Mouse (Mus musculus) frontal cortex, adult (tissue): Measurements from ENCODE around the gene Lmtk3.

Source experiments
- ATAC-seq: cut with Nextera tagmentation; 2 replicates; pipeline ENCODE4 v1.9.2; 2017; ENCODE audit warnings: mild to moderate bottlenecking, moderate library complexity, mixed read lengths; ENCODE audit not compliant: low TSS enrichment

The Lmtk3 gene

DNA sequence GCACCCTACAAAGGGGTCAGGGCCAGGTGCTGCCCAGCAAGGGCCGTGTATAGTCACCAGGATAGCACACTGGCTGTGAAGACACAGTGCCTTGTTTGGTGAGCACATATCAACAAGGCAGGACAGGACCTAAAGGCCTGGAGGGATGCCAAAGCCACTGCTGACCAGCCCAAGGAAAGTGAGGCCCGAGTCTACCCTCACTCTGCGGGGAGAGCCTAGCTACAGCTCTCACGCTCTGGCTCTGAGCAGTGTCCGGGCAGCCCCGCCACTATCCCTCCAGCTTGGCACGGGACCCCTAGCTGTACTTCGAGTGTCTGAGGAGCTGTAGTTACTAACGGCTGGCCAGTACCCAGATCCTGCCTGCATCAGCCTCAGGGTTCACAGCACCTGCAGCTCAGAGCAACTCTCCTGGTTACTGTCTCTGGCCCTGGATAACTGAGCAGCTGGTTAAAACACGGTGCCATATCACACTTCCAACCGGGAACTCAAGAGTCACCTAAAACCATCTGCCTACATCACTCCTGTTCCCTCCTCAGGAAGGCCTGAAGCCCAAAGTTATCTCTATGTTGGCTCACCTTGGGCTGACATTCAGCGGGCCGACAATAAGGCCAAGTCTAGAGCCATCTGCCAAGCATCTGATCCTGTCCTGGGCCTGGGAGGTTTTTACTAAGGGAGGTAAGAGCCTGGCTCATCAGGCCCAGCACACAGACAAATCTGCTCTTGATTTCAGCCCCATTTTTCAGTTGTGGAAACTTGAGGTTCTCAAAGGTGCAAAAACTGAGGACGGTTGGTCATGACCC lies 25.9 kb downstream of the Lmtk3 start:
- ATAC-seq = no peak

DNA sequence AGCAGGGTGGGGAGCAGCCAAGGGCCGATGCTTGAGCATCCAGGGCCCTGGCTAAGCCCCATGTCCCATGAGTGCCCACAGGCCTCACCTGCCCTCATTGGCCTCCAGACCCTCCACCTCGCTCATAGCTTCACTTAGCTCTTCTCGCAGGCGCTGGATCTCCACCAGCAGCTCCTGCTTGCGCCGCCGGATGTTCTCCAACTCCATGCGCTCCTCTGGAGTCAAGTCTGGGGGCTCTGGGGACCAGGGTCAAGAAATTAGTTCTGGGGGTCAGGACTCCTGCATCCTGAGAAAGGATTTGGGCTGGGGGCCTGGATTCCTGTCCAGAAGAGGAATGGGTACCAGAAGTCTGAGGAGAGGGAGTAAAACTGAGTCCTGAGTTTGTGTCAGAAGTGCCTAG lies 29.4 kb downstream of the Lmtk3 start:
- no peak for ATAC-seq

DNA sequence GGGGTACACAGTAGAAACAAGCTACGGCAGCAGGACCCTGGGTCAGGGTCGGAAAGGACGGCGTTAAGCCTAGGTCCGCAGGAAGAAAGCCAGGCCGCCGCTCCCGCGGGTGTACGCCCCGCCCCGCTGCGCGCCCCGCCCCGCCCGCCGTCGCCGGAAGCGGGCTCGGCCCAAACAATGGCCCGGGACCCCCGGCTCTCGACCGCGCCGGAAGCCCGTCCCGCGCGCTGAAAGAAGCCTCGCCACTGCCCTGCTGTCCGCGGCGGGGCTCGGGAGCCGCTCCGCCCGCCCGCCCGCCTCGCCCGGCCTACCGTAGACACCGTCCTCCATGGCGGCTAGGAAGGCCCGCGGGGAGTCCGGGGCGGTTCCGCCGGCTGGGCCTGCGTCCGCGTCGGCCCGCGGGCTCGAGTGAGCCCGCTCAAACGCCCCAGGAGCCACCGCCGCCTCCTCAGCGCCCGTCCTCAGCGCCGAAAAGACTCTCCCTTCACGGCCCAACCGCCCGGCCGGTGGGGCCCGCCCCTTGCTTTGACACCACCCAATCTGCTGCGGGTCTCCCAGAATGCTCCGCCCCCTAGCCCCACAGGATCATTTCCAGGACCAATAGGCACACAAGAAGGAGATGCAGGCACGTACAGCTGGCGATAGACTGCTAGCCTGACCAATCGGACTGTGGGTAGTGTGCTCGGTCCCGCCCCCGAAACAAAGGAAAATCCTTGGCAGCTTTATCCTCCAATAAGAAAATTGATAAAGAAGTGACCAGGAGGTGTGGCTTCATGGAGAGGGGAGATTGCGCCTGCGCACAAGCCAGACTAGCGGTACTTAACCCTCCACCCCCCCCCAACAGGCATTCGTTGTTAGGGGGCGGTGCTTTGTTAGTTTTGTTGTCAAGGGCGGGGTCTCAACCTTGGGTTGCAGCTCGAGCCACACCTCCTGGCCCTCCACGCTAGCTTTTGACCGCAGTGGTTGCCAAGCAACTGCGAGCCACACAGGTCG lies 30.5 kb downstream of the Lmtk3 start, which contains the start of gene Cyth2:
Cyth2 (minus strand) TSS at position 795 of the 993 bp plus-strand sequence.
- peak; percentile 94 for ATAC-seq

DNA sequence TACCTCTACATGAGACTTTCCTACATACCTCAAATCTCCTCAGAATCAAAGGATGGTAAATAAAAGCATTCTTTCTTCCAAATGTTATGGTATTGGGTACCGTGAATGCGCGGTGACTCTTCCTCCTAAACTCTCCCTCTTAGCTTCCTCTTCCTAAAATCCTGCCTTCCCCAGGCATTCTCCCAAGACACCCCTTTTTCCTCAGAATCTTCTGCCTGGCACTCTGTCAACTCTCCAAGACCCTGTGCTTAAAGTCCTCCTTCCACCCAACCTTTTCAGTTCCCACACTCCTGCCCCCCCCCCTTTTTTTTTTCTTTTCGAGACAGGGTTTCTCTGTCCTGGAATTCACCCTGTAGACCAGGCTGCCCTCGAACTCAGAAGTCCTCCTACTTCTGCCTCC lies 31.3 kb downstream of the Lmtk3 start:
- ATAC-seq = no peak

DNA sequence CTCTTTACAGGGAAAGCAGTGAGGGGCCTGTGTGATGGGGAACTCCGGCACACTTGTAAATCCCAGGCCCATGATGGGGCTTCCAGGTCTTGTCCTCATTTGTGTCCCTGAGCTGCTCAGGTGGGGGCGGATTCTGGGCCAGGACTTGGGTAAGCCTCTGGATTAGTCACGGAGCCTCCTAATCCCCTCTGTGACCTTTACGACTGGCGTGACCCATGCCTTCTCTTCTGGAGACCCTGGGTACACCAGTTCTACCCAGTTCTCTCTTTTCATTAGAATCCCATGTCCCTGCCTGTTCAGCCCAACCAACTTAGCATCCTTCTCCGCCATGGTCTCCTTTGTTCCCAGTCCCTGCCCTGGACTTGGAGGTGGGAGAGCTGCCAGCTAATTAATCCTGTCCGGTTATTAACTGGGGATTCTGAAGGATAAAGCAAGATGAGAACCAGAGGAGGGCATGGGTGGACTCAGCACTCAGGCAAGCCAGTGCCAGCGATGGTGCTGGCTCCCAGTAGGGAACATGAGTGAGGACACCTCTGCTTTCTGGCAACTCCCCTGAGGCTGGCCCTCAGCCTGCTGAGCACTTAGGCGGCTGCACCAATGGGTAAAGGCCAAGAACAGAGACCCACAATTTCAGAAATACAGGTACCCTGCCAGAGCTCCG lies 31.9 kb downstream of the Lmtk3 start:
- no peak for ATAC-seq

DNA sequence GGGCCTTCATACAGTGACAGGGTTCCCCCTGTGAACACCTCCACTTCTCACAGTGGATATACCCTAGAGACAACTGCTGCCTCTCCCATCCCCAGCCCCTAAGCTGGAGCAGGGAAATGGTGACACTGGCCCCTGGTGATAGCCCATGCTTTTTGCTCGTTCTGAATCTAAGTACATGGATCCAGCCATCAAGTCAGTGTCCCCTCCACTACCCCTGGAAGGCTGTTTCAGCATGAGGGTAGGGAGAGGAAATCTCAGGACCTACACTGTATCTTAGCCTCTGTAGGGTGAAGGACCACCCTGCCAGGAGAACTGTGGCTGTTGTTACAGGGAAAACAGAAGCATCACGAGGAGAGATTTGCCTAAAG lies 32.4 kb downstream of the Lmtk3 start:
- no peak for ATAC-seq

DNA sequence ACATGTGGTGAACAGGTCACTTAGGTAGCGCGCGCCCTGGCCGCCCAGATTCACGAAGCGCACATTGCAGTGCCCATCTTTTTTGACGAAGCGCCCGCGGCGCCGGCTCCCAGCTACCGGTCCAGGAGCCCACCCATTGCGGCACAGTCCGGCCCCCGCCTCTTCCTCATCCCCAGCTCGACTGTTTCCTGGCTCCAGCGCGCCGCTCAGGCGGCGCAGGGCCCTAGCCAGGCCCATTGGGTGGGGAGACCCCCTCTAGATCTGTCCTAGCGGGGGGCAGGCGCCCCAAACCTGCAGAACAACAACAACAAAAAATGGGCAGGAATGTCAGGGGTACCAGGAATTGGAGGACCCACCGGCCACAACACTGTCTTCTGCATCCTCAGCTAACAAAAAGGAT lies 36.3 kb downstream of the Lmtk3 start:
- no peak for ATAC-seq

DNA sequence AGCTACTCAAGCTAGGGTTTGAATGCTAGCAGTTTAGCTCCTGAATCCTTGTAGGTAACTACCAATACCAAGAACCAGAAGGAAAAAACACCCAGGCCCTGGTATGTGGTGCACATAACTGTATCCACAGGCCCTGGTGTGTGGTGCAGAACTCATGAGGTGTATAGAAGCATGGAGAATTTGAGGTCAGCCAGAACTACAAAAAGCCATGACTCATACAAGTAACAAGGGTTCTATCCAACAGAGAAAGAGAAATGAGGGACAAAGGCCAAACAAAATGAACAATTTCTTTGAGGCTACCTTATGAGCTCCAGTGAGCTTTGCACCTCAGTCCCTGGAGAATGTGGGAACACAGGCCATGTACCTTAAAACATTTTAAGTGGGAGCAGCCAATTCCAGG lies 37.4 kb downstream of the Lmtk3 start:
- no peak for ATAC-seq

DNA sequence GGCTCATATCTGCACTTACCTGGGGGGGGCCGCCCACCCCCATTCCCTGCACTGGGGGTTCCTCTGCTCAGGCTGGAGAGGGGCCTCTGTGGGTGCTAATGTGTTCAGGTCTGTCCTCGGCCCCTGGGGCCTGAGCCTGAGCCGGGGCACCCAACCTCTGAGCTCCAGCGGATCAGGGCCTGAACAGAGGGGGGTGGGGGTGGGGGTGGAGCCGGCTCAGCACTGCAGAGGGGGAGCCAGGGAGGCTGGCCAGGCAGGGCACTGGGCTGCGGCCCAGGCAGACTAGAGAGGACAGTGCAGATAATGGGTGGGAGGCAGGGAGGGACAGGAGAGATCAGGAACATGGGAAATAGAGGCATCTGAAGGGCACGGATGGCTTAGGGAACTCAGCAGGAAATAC lies 41.1 kb downstream of the Lmtk3 start, which contains the start of gene Kcnj14:
Kcnj14 (minus strand) TSS at position 185 of the 400 bp plus-strand sequence.
- no peak for ATAC-seq

DNA sequence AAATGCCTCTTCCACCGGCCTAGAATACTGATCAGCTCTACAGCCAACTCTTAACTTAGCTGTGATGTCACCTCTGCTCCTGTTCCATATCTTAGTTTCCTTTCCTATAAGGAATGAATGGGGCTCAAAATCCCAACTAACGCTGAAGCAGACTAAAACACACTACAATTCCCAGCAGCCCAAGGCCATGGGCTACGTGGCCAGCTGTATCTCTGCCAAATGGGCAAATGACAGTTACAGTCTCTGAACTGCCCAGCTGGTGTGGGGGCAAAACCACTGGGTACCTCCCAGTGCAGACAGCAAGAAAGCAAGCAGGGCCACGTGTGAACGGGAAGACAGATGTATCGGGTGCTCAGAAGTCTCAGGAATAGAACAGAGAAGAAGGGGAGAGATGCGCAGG lies 43.1 kb downstream of the Lmtk3 start:
- ATAC-seq = no peak

DNA sequence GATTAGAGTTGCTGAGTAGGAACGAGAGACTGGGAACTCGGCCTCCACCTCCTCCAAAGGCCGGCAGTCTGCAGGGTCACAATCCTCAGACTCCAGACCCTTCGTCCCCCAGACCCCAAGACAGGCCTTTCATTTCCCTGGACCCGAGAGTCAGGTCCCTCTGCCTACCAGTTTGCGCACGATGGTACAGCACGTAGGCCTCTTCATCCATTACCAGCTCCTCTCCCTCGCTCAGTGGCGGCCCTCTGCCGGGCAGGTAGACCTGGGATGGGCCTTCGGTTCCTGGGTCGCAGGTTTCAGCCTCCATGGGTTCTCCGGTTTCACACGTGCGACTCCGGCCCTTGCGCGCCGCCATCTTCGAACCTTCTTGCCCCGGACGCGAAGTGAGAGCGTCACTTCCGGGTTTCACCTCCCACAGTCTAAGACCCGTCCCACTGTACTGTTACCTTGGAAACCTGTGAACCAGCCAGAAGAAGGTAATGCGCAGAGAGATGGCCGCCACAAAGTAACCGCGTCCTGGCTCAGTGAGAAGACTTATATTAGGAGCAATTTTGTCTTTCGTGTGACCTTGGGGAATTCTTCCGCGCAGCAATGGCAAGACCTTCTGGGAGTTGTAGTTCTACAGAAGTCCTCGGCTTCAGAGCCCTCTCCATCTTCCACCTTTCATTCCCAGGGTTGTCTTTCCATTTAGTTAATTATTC lies 47.0 kb downstream of the Lmtk3 start, which contains the start of gene Grwd1:
Grwd1 (minus strand) TSS at position 518 of the 701 bp plus-strand sequence.
- peak; percentile 78 for ATAC-seq

DNA sequence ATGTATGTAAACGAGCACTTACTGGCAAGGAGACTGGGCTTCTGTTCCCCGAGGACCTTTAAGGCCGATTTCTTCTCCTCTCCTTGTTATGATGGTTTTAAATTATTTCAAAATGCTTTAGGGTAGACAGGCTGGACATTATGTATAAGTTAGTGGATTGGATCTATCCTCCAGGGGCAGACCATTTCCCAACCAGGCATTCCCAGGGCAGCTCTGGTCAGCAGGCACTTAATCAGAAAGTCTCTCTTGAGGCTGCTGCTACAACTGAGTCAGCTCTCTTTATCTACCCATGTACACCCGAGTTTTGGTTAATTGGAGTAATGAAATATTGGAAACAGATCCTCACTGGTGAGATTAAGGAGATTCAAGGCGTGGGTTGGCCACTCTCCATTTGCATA lies 47.6 kb downstream of the Lmtk3 start:
- no peak for ATAC-seq

DNA sequence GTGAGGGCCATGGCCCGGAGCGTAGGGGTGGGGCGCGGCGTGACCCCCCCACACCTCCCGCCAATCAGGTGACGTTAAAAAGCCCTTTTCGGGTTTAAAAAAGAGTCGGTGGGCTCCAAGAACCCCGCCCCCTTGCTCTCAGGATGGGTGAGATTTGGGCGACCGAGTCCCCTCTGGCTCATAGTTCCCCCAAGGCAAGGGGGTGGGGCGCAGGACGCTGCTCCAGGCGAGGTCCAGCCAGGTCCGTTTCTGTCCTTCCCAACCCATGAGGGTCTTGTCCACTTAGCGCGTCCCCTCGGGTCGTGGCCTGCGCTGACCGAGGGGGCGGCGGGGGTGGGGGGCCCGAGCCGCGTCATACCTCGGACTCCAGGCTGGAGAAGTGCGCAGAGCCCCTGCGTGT lies 48.9 kb downstream of the Lmtk3 start:
- no peak for ATAC-seq

DNA sequence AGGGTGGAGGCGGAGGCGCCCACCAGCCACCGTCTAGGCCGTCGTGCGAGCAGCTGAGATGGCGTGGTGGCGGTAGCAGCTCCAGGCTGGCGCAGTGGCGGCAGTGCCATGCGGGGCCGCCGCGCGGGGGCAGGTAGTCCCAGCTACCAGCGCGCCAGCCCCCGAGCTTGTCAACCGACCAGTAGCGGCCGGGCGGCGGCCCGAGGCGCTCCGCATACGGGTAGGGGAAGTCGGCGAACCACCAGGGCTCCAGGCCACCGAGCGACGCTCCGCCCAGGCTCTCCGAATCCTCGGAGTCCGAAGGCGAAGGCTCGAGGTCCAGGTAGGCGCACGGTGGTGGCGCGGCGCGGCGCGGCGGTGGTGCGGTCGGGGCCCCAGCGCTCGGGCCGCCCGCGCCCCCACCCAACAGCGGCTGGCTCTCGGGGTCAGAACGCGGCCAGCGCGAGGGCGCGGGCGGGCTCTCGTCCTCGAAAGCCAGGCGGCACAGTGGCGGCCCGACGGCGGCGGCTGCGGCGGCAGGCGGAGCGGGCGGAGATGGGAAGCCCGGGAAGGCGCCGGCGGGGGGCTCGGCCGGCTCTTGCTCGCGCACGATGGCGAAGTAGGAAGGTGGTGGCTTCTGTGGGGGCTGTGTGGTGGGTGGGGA lies 49.7 kb downstream of the Lmtk3 start:
- ATAC-seq = no peak

DNA sequence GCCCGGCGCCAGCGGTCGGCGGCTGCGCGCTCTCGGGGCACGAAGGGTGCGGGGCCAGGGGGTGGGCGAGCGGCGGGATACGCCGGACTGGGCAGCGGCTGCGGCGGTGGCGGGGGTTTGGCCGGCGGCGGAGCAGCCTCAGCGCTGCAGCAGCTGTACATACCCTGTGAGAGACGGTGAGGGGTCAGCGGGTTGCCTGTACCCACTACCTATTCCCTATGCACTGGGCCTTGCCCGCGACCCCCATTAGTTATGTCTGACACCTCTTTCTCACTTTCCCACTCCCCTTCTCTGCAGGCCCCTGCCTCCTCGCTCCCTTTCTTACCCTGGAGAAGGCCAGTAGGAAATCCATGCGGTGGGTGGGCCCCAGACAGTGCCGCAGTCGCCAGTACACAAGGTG lies 50.4 kb downstream of the Lmtk3 start:
- no peak for ATAC-seq

DNA sequence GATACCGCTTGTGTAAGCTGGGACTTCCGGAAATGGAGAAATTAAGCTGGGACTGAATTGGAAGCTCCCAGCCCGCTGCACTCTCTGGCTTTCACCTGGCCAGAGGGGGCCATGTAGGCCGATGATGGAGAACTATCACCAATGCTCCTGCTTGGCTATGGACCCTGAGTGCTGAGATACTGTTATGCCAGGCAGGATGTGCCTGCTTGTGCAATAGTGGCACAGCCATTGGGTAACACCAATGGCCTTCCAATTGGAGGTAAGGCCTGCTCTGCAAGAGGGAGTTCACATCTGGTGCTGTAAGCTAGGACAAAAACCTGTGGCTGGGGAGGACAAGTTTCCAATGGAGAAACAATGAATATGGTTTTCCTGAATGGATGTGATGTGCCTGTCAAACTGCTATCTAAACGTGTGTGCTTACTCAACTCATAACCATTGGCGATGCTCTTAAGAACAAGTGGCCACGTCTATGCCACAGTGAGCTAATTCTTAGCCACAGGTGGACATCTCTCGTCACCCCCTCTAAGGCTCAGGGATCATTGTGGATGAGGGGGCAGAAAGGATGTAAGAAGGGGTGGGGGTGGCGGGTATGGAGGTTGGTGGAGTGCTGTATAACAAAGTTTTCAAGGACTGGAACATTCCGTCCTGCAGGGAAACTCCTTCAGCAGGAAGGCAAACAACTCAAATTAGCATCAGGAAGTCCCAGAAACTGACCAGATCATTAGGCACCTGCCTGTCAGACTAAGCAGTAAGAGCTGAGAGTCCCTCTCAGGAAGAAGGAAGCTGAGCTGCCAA lies 59.6 kb downstream of the Lmtk3 start:
- ATAC-seq = no peak

DNA sequence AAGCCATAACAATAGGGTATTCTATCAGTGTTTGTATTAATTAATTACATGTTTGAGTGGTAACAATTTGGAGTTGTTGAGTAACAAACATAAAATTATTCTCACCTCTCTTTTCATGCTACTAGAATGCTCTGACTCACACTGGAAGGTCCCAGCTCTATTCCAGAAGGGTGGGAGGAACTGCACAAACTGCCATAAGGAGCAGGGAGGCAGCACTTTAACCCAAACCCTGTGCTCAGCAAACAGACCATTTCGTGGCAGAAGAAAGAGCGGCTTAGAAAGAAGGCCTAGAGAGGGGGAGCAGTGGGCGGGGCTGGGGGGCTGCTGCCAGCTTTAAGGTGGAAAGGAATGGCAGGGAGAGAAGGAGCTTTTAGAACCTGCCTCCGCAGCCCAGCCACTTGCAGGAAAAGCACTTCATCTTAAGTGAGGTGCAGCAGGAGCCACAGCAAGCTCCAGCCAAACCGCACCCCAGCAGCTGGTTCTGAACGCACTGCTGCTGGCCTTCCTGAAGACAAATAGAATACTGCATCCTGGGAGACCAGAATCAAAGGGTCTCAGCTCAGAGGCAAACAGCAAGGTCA lies 65.0 kb downstream of the Lmtk3 start:
- peak; percentile 41; the same call in 1 of the 2 replicates for ATAC-seq

DNA sequence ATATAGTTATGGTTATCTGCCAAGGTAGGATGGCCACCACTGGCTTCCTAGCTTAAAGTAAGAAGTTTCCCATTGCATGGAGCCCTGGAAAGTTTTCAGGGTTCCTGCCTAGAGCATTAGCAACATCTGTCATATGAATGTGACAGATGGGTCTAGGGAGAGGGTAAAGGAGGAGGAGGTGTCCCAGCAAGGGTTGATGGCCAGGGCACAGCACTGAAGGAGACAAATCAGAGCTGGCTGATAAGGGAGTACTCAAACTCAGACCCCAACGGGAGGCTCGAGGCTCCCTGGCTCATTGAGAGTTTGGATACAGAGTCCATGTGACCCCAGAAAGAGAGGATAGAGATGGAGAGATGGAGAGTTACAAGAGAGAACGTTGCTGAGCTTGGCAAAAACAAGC lies 67.1 kb downstream of the Lmtk3 start:
- no peak for ATAC-seq

DNA sequence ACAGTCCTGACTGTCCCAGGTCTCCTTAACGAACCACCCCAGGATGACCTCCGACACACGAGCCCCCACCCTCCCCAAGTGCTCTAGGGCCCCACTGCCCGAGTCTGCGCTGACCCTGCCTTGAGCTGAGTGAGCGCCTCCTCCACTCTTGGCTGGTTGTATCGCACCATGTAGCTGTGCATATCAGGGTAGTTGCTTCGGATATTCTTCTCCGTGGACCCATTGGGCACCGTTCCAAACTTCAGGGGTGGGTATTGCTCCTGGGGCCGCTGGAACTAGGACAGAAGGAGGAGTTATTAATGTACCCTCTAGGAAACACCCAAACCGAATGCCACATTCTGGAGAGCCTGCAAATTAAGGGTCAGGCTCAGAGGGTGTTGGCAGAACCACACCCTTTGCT lies 69.6 kb downstream of the Lmtk3 start:
- ATAC-seq = no peak
